Mouse (Mus musculus): ENCODE measurements around the gene Arhgap15. TPM values are rescaled to one million over a fixed set of nuclear protein-coding genes. Genes with fewer than 3 reads are reported as not detected.

The Arhgap15 gene
- polyA plus RNA-seq, 1 experiment from 2014 or later: 1.1 TPM

DNA sequence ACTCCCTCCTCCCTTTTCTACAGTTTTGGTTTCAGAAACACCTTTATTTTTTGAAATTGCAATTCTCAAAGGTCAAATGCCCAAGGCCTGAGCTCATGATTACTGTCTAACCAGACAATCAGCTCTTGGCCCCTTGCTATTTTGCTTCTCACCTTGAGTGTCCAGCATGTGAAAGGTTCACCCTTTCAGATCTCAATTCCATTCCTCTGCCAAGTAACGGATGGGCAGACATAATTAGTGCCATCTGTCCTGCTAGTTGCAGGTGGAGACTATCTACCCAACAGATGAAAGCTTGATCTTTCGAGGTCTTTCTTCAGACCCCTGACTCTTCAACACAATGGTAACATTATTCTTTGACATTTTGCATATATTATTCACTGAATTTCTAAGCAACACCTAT, 509.3 kb downstream of the Arhgap15 start:
- Histone ChIP-seq H3K27me3 (no peaks in the 10 kb centered on the region), H3K27ac (no peak overlapping the region), H3K9me3 (replicated peaks) (no peaks in the 10 kb centered on the region), H3K4me3 (replicated peaks) (no peak overlapping the region), H3K36me3 (no peaks in the 10 kb centered on the region), H3K4me1 (no peaks in the 10 kb centered on the region), H3K4me2 (no peak overlapping the region), H3K9ac (no peak overlapping the region)
- no peak for ATAC-seq (replicated peaks; ENCODE audit: low FRiP score)
- WGBS: 80% methylated on average over 2 of the region's 2 CpGs

DNA sequence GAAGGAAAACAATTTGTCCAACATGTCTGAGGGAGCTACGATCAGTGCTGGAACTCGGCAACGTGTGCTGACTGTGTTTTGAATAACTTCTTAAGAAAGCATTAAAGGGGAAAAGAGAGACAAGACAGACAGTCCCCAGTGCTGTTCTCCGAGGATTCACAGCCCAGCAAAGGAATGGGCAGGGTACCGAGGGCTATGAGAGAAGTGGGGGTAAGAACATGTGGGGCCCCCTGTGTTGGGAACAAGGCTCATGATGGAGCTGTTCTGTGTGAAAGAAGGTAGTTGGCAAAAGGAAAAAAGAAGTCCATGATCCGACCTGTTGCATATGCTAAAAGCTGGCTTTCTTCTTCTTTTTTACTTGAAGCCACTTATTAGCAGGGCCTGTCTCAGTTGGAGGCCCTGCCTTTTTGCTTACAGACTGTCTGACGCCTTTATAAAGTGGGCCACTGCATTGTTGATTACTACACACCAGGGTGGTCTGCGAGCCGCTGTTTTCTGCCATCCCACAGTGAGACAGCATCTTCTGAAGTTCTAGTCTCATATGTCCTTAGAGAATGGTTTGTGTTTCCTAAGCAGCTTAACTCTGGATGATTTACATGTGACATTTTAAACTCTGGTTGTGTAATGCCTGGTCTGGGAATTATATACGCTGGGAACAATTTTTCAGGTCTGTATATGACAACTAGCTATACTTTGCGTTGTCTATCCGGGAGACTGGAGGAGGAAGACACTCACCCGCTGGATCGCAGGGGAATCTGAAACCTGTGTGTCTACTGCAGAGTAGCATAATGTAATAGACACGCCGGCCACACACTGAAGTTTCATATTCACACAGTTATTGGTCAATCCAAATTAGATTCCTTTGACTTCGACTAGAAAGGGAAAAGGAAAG, 523.1 kb downstream of the Arhgap15 start:
- Histone ChIP-seq H3K4me2 (no peak overlapping the region), H3K4me1 (0 out of 2 replicates have a peak, but pooled peaks cover 4% of the 10 kb centered on the region), H3K27ac (no peak overlapping the region), H3K9me3 (replicated peaks) (no peaks in the 10 kb centered on the region), H3K9ac (no peak overlapping the region), H3K36me3 (no peaks in the 10 kb centered on the region), H3K27me3 (no peaks in the 10 kb centered on the region), H3K4me3 (replicated peaks) (no peak overlapping the region)
- 49% methylated on average over 17 of the region's 17 CpGs for WGBS
- no peak; the same call in 1 of the 2 replicates for ATAC-seq (replicated peaks; ENCODE audit: low FRiP score)

DNA sequence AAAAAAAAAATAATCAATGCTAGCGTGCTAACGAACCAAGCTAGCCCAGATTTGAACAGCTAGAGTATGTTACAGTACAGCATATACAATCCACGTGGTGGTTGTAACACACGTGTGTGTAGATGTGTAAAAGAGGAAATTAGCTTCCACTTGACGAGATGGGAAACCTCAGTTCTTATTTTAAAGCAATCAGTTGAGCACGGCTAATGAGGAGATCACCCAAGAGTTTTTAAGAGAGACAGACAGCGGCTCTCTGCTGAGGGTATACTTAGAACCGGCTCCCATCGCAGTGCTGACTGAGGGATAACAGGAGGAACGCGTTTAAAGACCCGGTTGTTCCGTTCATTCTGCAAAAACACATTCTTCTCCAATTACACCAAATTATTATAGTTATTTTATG, 524.0 kb downstream of the Arhgap15 start:
- Histone ChIP-seq H3K4me3 (replicated peaks) (no peak overlapping the region), H3K36me3 (no peaks in the 10 kb centered on the region), H3K4me2 (no peak overlapping the region), H3K9me3 (replicated peaks) (no peaks in the 10 kb centered on the region), H3K27me3 (no peaks in the 10 kb centered on the region), H3K27ac (no peak overlapping the region), H3K4me1 (0 out of 2 replicates have a peak, but pooled peaks cover 4% of the 10 kb centered on the region), H3K9ac (no peak overlapping the region)
- 70% methylated on average over 13 of the region's 13 CpGs for WGBS
- ATAC-seq (replicated peaks; ENCODE audit: low FRiP score): no peak

DNA sequence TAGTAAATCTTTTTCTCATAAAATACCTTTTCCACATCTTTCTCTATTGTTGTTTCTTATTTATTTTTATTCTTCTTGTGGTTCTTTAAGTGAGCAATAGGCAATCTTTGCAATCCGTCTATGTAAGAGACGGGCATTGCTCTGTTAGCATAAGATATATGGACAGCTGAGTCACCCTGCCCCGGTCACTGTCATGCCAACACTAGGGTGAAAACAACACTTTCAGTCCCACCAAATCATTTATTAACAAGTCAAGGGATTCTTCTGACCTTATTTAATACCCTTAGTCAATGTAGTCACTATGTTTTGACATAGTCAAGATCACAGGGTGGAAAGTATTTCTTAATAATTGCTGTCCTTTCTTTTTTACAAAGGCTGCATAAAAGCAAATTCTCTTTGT, 525.8 kb downstream of the Arhgap15 start:
- Histone ChIP-seq H3K4me2 (no peak overlapping the region), H3K4me1 (0 out of 2 replicates have a peak, but pooled peaks cover 4% of the 10 kb centered on the region), H3K27me3 (no peaks in the 10 kb centered on the region), H3K9ac (no peak overlapping the region), H3K9me3 (replicated peaks) (no peaks in the 10 kb centered on the region), H3K4me3 (replicated peaks) (no peak overlapping the region), H3K36me3 (no peaks in the 10 kb centered on the region), H3K27ac (no peak overlapping the region)
- WGBS: 83% methylated on average over 3 of the region's 3 CpGs
- no peak for ATAC-seq (replicated peaks; ENCODE audit: low FRiP score)

DNA sequence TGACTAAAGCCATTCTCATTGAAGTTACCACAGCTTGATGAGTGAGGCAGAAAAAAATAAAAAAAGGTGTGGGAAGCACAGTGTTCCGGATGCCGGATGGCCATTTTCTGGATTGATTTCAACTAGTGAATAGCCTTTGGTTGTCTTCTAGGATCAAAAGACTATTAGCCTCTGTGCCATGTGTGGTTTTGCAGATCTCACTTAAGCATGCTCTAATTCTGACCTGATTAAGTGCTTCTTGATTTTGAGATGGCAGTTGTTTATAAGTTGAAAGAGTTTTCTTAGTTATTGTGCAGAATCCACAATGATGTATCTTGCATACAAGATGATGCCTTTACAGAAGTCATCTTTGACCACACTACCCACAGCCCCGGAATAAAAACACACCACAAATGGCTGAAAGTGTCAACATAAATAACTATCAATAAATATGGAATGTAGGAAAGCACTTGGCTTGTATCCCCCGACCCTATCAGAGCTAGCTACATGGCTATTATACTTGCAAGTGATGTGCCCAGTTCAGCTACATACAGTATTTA, 537.6 kb downstream of the Arhgap15 start:
- Histone ChIP-seq H3K9ac (no peak overlapping the region), H3K4me3 (replicated peaks) (no peak overlapping the region), H3K27me3 (no peaks in the 10 kb centered on the region), H3K9me3 (replicated peaks) (no peaks in the 10 kb centered on the region), H3K27ac (no peak overlapping the region), H3K36me3 (no peaks in the 10 kb centered on the region), H3K4me2 (no peak overlapping the region), H3K4me1 (no peaks in the 10 kb centered on the region)
- 84% methylated on average over 4 of the region's 4 CpGs for WGBS
- no peak for ATAC-seq (replicated peaks; ENCODE audit: low FRiP score)

DNA sequence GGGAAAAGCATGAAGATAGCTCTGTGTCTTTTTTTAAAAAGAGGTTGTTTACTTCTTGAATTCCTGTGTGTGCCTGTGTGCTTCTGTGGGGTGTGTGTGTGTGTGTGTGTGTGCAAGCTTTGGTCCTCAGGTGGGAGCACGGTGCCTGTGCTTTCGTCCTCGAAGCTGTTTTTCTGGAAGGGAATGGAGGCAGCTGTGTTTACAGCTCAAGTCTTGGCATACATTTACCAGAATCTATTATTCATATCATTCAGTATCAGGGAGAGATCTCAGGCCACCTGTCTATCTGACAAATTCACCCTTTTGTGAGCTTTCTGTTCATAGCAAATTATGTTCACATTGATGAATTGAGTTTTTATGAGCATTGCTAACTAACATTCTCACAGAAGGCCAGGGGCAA, 550.5 kb downstream of the Arhgap15 start:
- Histone ChIP-seq H3K27me3 (no peaks in the 10 kb centered on the region), H3K4me3 (replicated peaks) (no peak overlapping the region), H3K27ac (no peak overlapping the region), H3K9me3 (replicated peaks) (no peaks in the 10 kb centered on the region), H3K9ac (no peak overlapping the region), H3K4me1 (peaks cover 3% of the 10 kb centered on the region; the same call in 1 of the 2 replicates), H3K4me2 (no peak overlapping the region), H3K36me3 (no peaks in the 10 kb centered on the region)
- WGBS: 70% methylated on average over 3 of the region's 3 CpGs
- ATAC-seq (replicated peaks; ENCODE audit: low FRiP score): no peak

DNA sequence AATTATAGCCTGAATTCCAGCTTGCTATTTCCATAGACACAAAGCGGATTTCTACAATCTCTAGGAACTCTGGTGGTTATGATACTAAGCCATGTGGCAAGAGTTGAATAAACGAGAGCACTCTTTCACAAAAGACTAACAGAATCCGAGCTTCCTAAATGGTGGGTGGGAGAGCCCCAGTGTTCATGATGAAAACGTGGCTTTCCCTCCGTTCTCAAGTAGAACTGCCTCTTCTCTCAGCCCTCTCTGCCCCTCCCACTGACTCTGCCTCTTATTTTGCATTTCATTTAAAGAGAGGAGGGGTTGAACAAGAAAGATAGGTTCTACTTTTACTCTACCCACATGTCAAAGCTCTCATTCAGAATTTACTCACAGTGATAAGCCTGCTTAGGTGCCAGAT, 551.3 kb downstream of the Arhgap15 start:
- Histone ChIP-seq H3K9ac (no peak overlapping the region), H3K27ac (no peak overlapping the region), H3K9me3 (replicated peaks) (no peaks in the 10 kb centered on the region), H3K4me2 (no peak overlapping the region), H3K36me3 (no peaks in the 10 kb centered on the region), H3K4me1 (peaks cover 3% of the 10 kb centered on the region; the same call in 1 of the 2 replicates), H3K4me3 (replicated peaks) (no peak overlapping the region), H3K27me3 (no peaks in the 10 kb centered on the region)
- ATAC-seq (replicated peaks; ENCODE audit: low FRiP score): no peak
- 49% methylated on average over 5 of the region's 5 CpGs for WGBS

DNA sequence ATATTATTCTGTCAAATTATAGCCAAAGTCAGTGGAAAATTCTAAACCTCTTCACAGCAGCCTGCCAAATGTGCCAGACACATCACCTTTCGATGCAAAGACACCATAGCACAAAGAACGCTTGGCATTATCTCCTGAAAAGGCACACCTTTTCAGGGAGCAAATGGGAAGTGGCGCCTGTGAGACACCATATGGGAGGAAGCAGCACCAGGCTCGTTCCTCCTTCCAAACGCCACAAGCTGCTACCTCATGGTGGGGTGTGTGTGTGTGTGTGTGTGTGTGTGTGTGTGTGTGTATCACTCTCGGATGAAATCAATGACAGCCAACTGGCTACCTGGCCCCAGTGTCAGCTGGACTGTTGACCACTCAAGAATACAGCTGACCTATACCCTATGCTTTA, 551.8 kb downstream of the Arhgap15 start:
- H3K4me2 ChIP-seq: no peak overlapping the region
- ATAC-seq (replicated peaks; ENCODE audit: low FRiP score): no peak
- H3K36me3 ChIP-seq: no peaks in the 10 kb centered on the region
- H3K9ac ChIP-seq: no peak overlapping the region
- no peak overlapping the region for H3K4me3 ChIP-seq (replicated peaks)
- 60% methylated on average over 6 of the region's 6 CpGs for WGBS
- no peaks in the 10 kb centered on the region for H3K9me3 ChIP-seq (replicated peaks)
- no peak overlapping the region for H3K27ac ChIP-seq
- H3K4me1 ChIP-seq: peaks cover 7% of the 10 kb centered on the region; the same call in 1 of the 2 replicates
- H3K27me3 ChIP-seq: no peaks in the 10 kb centered on the region

DNA sequence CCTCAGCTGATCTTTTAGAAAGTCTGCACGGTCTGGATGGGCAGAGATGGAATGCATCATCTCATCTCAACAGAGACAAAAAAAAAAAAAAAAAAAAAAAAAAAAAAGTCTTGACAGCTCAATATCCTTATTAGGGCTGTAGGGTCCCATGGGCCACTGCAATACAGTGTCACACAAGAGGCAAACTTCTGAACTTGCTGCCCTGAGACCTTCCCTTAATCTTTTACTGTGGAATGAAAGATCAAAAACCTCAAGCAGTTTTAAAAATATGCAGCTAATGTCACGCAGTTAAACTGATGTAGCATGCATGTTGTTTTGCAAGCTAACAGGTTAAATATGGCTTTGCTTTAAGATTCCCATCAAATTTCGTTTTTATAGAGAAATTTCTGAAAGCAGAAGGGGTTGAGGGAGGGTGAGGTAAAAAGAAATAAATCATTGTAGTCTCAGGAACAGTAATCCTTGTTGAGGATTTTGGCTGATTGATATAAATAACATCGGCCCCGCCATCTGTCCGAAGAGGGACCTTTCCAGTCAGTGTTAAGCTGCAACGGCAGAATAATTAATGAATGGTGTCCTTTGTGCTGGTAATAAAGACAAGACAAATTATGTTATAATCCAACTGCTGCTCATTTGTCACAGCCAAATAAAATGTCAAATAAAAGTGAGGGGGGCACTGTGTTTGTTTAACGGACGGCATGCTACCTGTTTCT, 555.8 kb downstream of the Arhgap15 start:
- Histone ChIP-seq H3K27me3 (no peaks in the 10 kb centered on the region), H3K9me3 (replicated peaks) (no peaks in the 10 kb centered on the region), H3K4me2 (peak overlapping the region; percentile 39; the same call in 1 of the 2 replicates), H3K27ac (peak overlapping the region; percentile 80; the same call in 1 of the 2 replicates), H3K36me3 (no peaks in the 10 kb centered on the region), H3K9ac (no peak overlapping the region), H3K4me3 (replicated peaks) (no peak overlapping the region), H3K4me1 (peaks cover 8% of the 10 kb centered on the region; the same call in 1 of the 2 replicates)
- ATAC-seq (replicated peaks; ENCODE audit: low FRiP score): peak; percentile 92
- WGBS: 26% methylated on average over 9 of the region's 9 CpGs

DNA sequence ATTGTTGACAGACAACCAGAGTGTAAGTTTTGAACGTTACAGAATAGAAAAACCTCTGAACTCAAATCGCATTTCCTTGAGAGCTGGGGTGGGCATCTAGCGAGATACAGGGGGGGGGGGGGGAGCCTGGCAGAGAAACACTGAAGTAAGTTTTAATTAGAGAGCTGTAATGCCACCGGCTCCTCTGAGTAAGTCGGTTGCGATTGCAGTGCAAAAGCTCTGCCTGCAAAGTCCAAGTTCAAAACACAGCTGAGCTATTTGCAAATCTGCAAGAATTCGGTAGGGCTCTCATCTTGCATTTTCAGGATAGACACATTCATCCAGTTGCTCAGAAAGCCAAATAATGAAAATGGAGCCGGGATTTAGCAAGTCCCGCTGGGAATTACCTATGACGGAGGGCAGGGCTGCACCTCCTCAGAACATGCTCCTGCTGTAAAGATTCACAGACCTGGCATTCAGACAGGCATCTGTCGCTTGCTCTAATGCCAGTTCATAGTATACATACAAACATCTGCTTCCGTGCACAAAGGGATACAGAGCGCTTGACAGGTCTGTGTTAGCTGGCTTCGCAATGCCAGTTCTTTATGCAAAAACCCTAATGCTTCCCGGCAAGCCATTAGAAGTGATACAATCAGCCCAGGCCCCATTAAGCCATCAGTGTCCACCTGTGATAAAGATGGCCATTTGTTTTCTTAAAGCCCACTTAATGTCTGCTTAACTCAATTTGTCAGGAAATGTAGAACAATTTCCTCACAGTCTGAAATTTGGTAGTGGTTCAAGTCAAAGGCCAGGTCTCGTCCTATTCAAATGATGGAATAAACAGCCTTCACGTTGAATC, 556.6 kb downstream of the Arhgap15 start:
- no peaks in the 10 kb centered on the region for H3K9me3 ChIP-seq (replicated peaks)
- no peak for ATAC-seq (replicated peaks; ENCODE audit: low FRiP score)
- H3K36me3 ChIP-seq: no peaks in the 10 kb centered on the region
- no peak overlapping the region for H3K9ac ChIP-seq
- peak overlapping the region; percentile 80 for H3K27ac ChIP-seq
- peak overlapping the region; percentile 39 for H3K4me2 ChIP-seq
- WGBS: 42% methylated on average over 17 of the region's 17 CpGs
- H3K4me3 ChIP-seq (replicated peaks): no peak overlapping the region
- H3K4me1 ChIP-seq: peaks cover 10% of the 10 kb centered on the region; the same call in 1 of the 2 replicates
- no peaks in the 10 kb centered on the region for H3K27me3 ChIP-seq

DNA sequence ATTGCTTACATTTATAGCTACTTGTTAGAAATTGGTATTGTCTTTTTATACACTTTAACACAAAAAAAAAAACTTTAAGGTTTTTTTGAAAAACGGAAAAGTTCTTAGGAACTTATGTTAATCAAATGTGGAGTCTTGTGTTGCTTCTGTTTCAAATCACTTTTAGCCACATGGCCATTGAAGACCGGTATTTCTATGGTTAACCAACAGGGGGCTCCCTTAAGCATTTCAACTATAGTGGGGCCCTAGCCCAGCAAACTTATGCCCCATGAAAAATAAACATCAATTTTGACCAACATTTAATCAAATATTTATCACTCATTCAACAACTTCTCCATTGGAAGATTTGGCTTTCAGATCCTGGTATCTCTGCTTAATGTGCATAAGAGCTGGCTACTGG, 557.5 kb downstream of the Arhgap15 start:
- Histone ChIP-seq H3K27ac (no peak overlapping the region; the same call in 1 of the 2 replicates), H3K4me3 (replicated peaks) (no peak overlapping the region), H3K9me3 (replicated peaks) (no peaks in the 10 kb centered on the region), H3K27me3 (no peaks in the 10 kb centered on the region), H3K4me1 (peaks cover 14% of the 10 kb centered on the region; the same call in 1 of the 2 replicates), H3K4me2 (no peak overlapping the region), H3K36me3 (no peaks in the 10 kb centered on the region), H3K9ac (no peak overlapping the region)
- 53% methylated on average over 2 of the region's 2 CpGs for WGBS
- no peak for ATAC-seq (replicated peaks; ENCODE audit: low FRiP score)
